Mouse (Mus musculus) hindbrain, postnatal 0 days (tissue): ENCODE measurements around the gene Krt79. TPM values are rescaled to one million over a fixed set of nuclear protein-coding genes. Genes with fewer than 3 reads are reported as not detected.

ENCODE experiments used
- ATAC-seq: fragments of 200-750 bp; cut with Nextera tagmentation; 2 replicates; pipeline ENCODE4 v1.8.0; 2017; ENCODE audit warnings: mild to moderate bottlenecking, moderate TSS enrichment, moderate library complexity
- DNase-seq: peaks from one replicate; pipeline ENCODE4 v3.0.0-alpha.2; 2015; ENCODE audit warnings: low spot score
- H3K27ac ChIP-seq: fragments of 300-500 bp; sonication (generic); 2 replicates; pipeline ENCODE4 v1.5.1; 2014; ENCODE audit warnings: mild to moderate bottlenecking
- H3K27me3 ChIP-seq: fragments of 300-500 bp; sonication (generic); 2 replicates; pipeline ENCODE4 v1.6.1; 2014; ENCODE audit warnings: low read length, mixed read lengths; ENCODE audit not compliant: insufficient read depth
- H3K36me3 ChIP-seq: fragments of 300-500 bp; sonication (generic); 2 replicates; pipeline ENCODE4 v1.6.1; 2014; ENCODE audit warnings: low read length, mixed read lengths; ENCODE audit not compliant: insufficient read depth
- H3K4me1 ChIP-seq: fragments of 300-500 bp; sonication (generic); 2 replicates; pipeline ENCODE4 v1.6.1; 2014; ENCODE audit warnings: antibody characterized with exemption, low read length, mixed read lengths; ENCODE audit not compliant: insufficient read depth
- H3K4me2 ChIP-seq: fragments of 300-500 bp; sonication (generic); 2 replicates; pipeline ENCODE4 v1.6.1; 2014; ENCODE audit warnings: low read depth, mild to moderate bottlenecking, low read length, moderate library complexity, mixed read lengths
- H3K4me3 ChIP-seq: fragments of 300-500 bp; sonication (generic); 2 replicates; pipeline ENCODE4 v1.5.1; 2014; ENCODE audit warnings: low read length
- H3K9ac ChIP-seq: fragments of 300-500 bp; sonication (generic); replicated peaks from 2 replicates; pipeline ENCODE4 v1.6.1; 2014; ENCODE audit warnings: mild to moderate bottlenecking, low read length, moderate library complexity, mixed read lengths
- H3K9me3 ChIP-seq: fragments of 300-500 bp; sonication (generic); 2 replicates; pipeline ENCODE4 v1.6.1; 2016; ENCODE audit warnings: low read length, mixed read lengths
- CTCF ChIP-seq: IDR thresholded peaks from 2 replicates; pipeline ENCODE4 v1.5.1; 2016; ENCODE audit warnings: antibody characterized with exemption, control low read depth, low read depth
- WGBS: fragments of 180-500 bp; shearing (Covaris S2); extraction: QIAGEN DNeasy Blood & Tissue Kit; methylation state at CpG from one replicate; pipeline ENCODE4 v1.1.7; 2014; 5-methylcytosine and 5-hydroxymethylcytosine counted together
- polyA plus RNA-seq: library from polyadenylated mRNA; unstranded; fragments of >200 nt; fragmentation: Nextera tagmentation; extraction: Ambion mirVana; gene quantifications from 2 replicates; pipeline ENCODE4 v1.2.1, GENCODE M21; 2015
- total RNA-seq: library from RNA; depleted of rRNA; stranded (reverse); fragments of >200 nt; gene quantifications from 2 replicates; pipeline ENCODE4 v1.2.3, GENCODE M21; 2014

The Krt79 gene
- total and polyA plus RNA-seq, 2 experiments from 2014 or later: 0.21 to 0.50 TPM

DNA sequence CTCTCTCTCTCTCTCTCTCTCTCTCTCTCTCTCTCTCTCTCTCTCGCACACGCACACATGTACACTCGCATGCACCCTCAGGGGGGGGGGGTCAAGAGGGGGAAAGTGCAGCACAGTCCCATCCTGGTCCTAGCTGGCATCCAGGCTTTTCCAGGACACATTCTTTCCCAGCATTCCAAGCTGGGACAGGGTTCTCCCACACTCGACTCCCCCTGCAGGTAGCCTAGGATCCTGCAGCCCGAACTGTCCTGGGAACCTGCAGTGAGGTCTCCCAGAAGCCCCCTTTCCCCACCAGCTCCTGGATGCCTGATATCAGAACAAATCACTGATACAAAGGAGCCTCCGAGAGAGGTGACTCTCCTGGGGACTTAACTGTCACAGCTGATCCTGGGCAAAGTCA lies 30.4 kb upstream of the Krt79 start:
- Histone ChIP-seq H3K27ac (no peak overlapping the region), H3K36me3 (no peaks in the 10 kb centered on the region), H3K9me3 (no peaks in the 10 kb centered on the region), H3K4me2 (no peak overlapping the region), H3K27me3 (no peaks in the 10 kb centered on the region), H3K4me1 (no peaks in the 10 kb centered on the region), H3K4me3 (no peak overlapping the region), H3K9ac (no peak overlapping the region)
- ATAC-seq: no peak; the same call in 1 of the 2 replicates
- peak; percentile 74 for DNase-seq
- WGBS: 8% methylated on average over 3 of the region's 6 CpGs
- peak; percentile 85 for TF ChIP-seq CTCF

DNA sequence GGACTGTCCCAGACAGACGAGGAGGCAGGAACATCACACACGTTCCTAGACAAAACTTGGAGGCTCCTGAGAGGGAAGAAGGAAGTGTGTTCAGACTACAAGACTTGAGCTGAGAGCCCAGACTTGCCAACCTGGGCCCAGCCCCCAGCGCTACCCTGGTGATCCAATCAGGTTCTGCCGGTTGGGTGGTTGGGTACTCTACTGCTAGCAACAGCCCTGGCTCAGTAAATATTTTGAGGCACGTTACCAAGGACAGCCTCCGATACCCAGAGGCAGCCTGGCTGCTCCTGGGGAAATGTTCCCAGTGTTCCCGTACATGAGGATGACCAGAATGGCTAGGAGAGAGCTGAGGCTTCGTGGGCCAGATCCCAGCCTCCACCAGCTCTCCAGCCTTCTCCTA lies 26.7 kb upstream of the Krt79 start:
- Histone ChIP-seq H3K9me3 (no peaks in the 10 kb centered on the region), H3K27me3 (no peaks in the 10 kb centered on the region), H3K36me3 (no peaks in the 10 kb centered on the region), H3K4me3 (no peak overlapping the region), H3K27ac (no peak overlapping the region), H3K4me1 (no peaks in the 10 kb centered on the region), H3K4me2 (no peak overlapping the region), H3K9ac (no peak overlapping the region)
- no peak for DNase-seq
- no peak for ATAC-seq
- no peak for TF ChIP-seq CTCF
- WGBS: 82% methylated on average over 8 of the region's 8 CpGs

DNA sequence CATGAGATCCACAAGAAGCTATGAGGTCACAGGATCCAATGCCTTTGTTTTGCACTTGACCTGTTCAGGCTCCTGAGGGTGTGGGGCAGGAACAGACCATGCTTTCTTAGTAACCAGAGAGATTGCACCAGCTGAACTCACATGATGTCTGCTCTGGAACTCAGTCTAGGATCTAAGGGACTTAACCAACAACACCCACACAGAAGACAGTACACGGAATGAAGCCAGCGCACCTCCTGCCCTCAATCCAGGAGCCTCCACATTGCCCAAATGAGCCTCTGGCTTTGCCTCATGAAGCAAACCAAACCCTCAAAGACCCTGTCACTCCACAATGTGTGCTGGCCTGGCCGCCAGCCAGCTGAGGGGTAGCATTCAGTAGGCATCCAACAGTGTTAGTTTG lies 18.8 kb upstream of the Krt79 start:
- Histone ChIP-seq H3K4me2 (no peak overlapping the region), H3K9ac (no peak overlapping the region), H3K4me3 (no peak overlapping the region), H3K4me1 (no peaks in the 10 kb centered on the region), H3K9me3 (no peaks in the 10 kb centered on the region), H3K27me3 (no peaks in the 10 kb centered on the region), H3K27ac (no peak overlapping the region), H3K36me3 (no peaks in the 10 kb centered on the region)
- no peak for TF ChIP-seq CTCF
- no peak for DNase-seq
- no peak for ATAC-seq
- WGBS: 81% methylated on average over 3 of the region's 3 CpGs

DNA sequence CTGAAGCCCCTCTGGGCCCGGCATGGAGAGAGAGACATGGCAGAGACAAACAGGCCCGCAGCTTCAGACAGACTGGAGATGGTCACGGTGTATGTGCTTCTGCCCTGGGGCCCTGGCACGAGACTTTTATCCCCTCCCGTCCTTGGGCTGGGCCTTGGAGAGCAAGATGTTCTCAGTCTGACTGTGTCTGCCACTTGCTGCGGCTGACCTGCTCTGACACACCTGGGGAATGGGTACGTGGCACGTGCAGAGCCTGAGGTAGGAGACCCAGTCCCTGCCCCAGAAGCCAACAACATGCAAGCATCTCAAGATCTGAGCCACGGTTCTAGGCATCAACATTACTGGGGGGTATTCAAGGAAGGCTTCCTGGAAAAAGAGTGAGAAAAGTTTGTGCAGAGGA lies 14.1 kb upstream of the Krt79 start, which contains the start of gene Krt78:
Krt78 (minus strand) TSS at position 101 of the 400 bp plus-strand sequence.
- Histone ChIP-seq H3K4me1 (no peaks in the 10 kb centered on the region), H3K27ac (no peak within 1 kb of the TSS), H3K9me3 (no peaks in the 10 kb centered on the region), H3K27me3 (no peaks in the 10 kb centered on the region), H3K36me3 (no peaks in the 10 kb centered on the region), H3K4me3 (no peak within 1 kb of the TSS), H3K4me2 (no peak within 1 kb of the TSS), H3K9ac (no peak within 1 kb of the TSS)
- WGBS: 81% methylated on average over 9 of the region's 9 CpGs
- TF ChIP-seq CTCF: no peak
- DNase-seq (no peak), ATAC-seq (no peak)

DNA sequence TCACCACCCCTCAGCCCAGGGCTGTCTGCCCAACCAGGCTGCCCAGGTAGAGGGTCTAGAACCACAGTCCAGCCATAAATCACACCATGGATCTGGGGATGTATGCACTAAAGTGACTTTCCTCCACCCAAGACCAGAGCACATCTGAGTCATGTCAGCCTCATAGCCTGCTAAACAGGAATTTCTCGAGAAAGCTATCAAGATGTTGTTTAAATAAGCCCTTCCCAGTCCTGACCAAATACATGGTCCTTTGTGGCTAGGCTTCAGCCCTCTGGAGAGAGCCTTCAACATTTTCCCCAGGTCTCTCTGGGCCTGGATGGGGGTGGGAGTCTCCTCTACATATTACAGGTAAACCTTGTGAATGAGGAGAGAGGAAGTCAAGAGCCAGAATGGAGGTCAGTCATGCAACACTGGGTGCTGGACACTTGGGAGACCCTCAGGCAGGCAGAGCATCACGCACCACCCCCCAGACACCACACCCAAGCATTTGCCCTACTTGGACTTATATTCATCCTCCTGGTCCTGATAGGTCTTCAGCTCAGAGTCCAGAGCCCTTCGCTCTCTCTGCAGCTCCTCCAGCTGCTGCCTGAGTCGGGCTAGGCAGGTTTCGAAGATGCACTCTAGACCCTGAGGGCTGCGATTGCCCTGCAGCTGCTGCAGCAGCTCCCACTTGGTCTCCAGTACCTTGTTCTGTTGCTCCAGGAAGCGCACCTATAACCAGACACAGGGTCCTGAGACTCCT lies 12.8 kb upstream of the Krt79 start:
- H3K4me1 ChIP-seq: no peaks in the 10 kb centered on the region
- H3K36me3 ChIP-seq: no peaks in the 10 kb centered on the region
- H3K27ac ChIP-seq: no peak overlapping the region
- ATAC-seq (no peak), DNase-seq (no peak)
- no peaks in the 10 kb centered on the region for H3K27me3 ChIP-seq
- no peak overlapping the region for H3K4me2 ChIP-seq
- H3K9ac ChIP-seq: no peak overlapping the region
- no peak for TF ChIP-seq CTCF
- H3K9me3 ChIP-seq: no peaks in the 10 kb centered on the region
- no peak overlapping the region for H3K4me3 ChIP-seq
- WGBS: 91% methylated on average over 7 of the region's 7 CpGs

DNA sequence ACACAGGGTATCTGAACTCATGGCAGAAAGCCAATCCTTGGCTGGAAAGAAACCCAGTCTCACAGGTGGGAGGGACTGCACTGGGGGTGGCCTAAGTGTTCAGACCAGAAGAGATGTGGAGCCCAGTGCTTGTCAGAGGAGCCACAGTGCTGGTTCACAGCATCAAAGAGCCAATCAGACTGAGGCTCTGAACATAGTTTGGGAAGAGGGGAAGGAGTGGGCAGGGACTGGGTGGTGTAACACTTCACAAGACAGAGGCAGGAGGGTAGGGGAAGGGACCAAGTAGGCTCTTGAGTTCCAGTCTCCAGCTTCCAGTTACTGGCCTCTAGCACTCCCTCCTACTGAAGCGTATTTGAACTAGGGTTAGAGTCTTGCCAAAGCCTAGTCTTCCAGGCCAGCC lies 5.3 kb upstream of the Krt79 start:
- H3K9ac ChIP-seq: no peak overlapping the region
- 75% methylated on average over 1 of the region's 1 CpGs for WGBS
- no peaks in the 10 kb centered on the region for H3K4me1 ChIP-seq
- H3K36me3 ChIP-seq: no peaks in the 10 kb centered on the region
- no peak overlapping the region for H3K27ac ChIP-seq
- H3K4me3 ChIP-seq: no peak overlapping the region
- no peak for DNase-seq
- no peaks in the 10 kb centered on the region for H3K27me3 ChIP-seq
- TF ChIP-seq CTCF: no peak
- H3K9me3 ChIP-seq: no peaks in the 10 kb centered on the region
- H3K4me2 ChIP-seq: no peak overlapping the region
- ATAC-seq: no peak

DNA sequence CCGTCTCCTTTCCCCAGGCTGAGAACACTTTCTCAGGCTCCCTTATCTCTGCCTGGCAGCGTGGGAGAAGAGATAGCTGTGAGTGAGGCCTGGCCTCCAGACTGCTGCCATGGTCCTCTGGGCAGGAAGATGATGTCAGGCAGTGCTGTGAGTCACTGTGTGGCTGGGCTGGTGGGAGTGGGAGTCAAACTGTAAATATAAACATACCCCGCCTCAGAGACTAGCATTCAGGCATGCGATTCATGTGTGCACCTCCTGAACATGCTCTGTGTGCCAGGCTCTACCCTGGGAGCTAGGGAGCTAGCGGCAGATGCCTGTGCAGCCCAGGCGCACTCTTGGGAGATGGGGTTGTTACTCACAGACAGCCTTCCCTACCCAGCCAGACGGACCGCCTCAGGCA lies 1.8 kb upstream of the Krt79 start:
- H3K4me1 ChIP-seq: no peaks in the 10 kb centered on the region
- no peaks in the 10 kb centered on the region for H3K36me3 ChIP-seq
- H3K9me3 ChIP-seq: no peaks in the 10 kb centered on the region
- H3K9ac ChIP-seq: no peak overlapping the region
- no peak overlapping the region for H3K4me2 ChIP-seq
- ATAC-seq (no peak), DNase-seq (no peak)
- no peaks in the 10 kb centered on the region for H3K27me3 ChIP-seq
- 55% methylated on average over 8 of the region's 8 CpGs for WGBS
- no peak overlapping the region for H3K4me3 ChIP-seq
- H3K27ac ChIP-seq: no peak overlapping the region
- TF ChIP-seq CTCF: no peak
